Mouse (Mus musculus): ENCODE results near the gene Sgk1.

The Sgk1 gene

DNA sequence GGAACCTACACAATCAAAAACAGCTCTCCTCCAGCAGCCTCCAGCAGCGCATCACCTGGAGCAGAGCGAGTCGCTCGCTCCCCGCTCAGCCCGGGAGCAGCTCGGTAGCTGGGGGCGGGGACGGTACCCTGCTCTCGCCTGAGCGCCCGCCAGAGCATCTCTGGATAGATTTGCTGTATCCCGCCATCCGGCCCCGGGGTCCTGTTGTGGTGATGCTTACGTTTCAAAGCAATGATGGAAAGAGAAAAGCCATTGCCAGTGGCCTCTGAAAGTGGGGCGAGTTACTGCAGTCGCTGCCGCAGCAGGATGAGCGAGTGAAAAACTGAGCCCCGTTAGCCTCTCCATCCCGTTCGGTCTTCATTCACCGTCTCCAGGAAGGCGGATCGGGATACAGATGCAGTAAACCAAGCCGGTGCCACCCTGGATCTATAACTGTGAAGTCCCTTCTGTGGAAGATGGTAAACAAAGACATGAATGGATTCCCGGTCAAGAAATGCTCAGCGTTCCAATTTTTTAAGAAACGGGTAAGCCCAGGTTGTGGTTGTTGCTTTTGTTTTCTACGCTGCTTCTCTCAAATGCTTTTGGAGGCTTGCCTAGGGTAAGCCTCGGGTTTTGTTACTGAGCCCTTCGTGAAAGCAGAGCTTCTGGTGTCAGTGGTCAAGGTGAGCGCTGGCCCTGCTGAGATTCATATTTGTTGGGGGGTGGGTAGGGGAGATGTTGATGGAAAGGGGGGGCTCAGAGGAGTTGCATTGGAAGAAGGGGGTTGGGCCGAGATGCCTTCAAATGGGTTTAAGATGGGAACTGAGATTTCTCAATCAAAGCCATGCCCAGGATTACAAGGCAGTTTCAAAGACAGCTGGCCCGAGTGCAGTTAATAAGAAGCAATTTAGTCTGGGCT, at the start of gene Sgk1:
Gene Sgk1, plus strand, starts transcription at position 1 of the 898 bp plus-strand sequence.
- peak; percentile 80 to 82 for DNase-seq

DNA sequence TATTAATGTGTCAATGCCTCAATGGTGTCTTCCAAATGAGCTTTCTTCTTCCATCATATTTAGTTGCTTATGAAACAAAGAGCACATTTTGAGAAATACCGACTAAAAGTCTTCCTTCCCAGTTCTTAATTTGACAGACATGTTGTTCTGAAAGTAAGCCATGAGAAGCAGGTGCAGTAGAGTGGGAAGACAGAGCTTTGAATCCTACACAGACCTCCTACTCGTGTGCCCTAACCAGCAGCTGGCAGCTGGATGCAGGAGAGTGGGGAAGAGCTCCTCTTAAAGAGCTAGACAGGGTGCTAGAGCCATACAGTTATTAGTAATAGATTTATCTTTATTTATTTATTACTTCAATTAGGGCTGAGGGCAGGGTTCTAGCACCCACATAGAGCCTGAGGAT, 49.7 kb upstream of the Sgk1 start:
- no peak for DNase-seq

DNA sequence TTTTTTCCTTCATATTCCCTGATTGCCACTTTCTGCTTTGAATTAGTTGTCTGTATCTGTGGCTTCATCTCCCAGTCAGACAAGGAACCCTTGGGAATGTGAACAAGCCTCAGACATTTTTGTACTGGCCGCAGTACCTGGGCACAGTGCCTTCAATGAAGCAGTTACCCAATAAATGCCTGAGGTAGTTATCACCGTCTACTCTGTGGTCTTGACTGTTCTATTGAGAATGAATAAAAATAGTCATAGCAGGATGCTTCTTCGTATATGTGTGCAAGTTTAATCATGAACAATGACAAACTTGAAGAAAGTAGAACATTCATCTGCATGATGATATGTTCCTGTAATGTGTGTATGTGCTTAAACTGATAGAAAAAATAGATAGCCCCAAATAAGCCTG, 48.2 kb upstream of the Sgk1 start:
- no peak for DNase-seq

DNA sequence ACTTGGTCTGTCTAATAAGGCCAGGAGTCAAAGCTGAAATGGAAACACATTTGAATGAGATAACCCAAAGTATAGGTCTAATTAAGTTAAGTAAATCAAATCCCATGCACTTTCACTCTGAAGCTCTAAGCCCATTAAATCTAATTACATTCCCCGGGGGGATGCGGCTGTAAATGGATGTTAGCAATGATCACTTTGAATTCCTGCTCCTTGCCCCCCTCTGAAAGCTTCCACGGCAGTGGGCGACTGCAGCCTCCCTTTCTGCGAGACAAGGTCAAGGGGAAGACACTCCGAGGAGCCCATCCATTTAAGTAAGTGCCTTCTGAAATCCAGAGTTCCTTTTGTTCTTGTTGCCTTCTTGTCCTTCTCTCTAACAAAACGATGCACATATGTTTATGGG, 46.9 kb upstream of the Sgk1 start:
- no peak for DNase-seq

DNA sequence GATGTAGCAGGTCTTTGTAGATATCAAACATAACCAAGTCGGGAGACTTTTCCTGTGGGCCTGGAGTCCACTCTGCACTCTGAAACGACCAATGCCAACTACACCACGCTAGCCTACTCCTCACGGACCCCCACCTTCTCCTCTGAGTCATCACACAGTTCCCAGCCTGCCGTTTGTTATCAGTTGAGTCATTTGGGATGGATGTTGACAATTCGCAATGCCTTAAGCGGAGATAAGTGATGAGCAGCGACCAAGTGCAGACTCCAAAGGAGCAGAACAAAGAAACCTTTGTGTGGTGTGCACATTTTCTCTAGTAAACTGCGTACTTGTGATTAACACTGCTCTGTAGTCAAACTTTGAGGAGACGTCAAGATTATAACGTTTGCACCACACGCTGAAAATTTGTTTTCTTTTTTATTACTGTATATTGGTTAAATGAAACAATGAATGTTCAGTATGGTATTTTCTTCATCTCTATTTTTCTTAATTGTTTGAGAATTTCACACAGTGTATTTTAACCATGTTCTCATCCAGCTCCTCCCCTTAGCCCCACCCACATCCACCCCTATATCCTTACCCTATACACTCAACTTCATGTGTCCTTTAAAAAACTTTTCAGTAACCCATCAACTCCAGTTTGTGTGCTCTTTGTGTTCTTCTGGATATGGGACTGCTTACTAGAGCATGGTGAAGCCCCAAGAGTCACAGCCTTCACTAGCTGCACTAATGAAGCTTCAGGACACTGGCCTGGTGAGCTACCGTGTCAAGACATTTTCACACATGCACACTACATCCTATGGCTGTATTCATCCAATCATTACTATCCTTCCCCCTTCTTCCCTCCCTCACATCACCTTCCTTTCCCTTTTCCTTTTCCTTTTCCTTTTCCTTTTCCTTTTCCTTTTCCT, 42.5 kb upstream of the Sgk1 start:
- DNase-seq, result no peak

DNA sequence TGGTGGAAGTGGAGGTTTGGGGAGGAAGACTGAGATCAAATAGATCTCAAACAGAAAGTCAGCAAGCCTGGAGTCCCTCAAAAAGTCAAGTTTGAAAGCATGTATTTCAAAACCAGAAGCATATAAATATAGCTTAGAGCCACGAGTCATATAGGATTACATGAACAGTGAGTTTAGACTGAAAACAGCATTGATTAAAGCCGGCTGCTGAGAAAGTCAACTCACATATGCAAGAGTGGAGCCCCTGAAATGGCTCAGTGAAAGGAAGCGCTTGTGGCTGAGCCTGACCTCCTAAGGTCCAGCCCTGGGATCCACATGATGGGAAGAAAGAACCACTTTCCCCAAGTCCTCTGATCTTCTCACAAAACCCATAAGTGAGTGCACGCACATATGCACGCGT, 38.7 kb upstream of the Sgk1 start:
- DNase-seq, result no peak

DNA sequence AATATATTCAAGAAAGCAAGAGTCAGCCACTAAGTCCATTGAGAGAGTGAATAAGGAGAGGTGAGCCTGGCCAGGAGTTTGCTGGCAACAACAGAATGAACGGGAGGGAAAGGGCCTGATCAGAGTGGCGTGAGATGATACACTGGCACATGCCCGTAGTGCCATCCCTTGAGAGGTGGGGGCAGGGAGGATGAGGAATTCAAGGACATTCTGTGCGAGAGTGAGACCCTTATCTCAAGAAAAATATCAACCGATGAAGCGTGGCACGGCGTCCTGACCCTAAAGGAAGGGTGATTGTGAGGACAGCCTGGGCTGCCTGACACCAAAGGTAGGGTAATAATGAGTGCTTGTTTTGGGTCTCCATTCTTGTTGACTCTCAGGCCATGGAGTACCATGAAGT, 38.1 kb upstream of the Sgk1 start:
- DNase-seq, result no peak

DNA sequence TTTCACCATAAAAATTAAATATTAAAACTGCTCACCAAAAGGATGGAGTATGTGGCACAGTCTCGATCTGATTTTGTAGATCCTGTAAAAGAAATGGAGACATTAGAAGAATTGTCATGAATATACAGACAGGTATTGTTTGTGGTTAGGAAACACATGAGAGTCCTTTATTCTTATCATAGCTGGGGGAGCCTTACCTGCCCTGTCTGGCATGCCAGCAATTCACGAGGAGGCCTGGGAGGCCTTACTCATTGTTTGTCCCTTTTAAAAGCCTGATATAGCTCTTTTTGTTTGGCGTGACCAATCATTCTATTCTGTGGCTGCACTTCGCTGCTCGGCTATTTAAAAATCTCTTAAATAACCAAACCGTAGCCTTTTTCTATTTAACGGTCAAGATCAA, 37.6 kb upstream of the Sgk1 start:
- no peak for DNase-seq

DNA sequence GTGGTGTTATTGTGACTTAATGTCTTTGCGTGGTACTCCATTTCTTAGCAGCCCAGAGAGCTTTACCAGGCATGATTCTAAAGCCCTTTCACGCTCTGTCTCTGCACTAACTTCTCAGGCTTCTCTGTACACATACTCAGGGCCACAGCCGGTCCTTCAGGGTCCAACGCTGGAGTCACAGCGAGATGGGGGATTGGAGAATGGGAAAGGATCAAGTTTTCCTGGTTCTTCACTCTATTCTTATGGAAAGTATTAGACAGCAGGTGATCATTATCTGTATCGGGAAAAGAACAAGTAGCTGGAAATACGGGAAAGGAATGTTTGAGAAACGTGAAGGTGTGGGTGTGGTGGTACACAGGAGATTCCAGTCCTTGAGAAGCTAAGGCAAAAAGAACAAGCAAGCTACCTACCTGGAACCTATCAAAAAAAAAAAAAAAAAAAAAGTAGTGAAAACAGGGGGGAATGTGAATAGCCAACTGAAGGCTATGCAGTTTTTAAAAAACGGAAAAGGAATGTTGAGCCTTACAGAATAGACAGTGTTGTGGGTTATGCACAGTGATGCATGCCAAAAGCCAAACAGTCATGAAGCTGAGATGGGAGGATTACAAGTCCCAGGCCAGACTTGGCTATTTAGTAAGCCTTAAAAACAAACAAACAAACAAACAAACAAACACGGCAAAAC, 36.2 kb upstream of the Sgk1 start:
- DNase-seq, result no peak

DNA sequence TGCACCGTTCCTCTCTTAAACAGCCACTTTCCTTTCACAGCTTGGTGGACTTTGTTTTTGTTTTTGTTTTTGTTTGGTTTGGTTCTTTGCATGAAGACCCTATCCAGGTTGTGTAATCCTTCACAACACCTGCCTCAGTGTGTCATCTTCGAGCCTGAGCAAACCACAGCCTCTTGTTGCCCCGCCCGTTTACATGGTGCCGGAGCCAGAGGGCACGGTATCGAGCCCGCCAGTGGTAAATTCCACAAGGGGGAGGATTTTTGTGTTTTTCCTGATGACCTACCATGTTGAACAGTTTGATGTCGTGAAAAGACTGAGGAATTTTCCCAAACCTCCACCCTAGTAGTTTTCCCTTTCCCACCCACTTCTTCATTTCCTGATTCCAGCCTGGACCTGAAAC, 35.6 kb upstream of the Sgk1 start:
- no peak for DNase-seq

DNA sequence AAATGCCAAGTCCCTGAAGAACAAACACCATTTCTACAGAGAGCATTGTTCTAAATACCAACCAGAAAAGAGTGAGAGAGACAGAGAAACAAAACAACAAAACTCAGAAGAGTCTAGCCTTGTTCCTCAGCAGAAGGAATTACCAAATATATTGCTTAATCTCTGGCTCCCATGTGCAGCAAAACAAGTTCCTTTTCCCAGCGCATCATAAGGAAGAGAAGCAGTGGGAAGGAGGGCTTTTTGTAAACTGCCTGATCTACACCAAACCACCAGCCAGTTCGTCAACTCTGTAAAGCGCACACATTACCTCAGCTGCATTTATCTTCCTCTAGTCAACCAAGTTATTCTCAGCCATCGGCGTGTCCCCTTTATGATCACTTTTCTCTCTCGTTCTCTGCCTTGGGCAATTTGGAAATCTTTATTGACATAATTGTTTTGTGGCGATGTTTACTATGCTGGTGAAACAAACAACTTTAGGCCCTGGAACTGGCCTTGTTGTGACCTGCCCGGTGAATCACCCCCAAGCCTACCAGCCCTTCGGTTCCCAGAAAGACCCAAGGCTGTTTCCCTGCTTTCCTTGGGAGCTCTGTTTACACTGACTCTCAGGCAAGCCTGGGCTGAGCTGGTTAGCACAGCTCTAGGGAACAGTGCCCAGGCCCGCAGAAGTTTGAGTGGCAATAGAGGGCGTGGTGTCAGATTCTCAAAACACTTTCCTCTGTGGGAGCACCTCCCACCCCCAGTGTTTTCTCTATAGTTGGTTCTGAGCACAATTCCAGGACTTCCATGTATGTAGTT, 34.8 kb upstream of the Sgk1 start:
- DNase-seq, result no peak

DNA sequence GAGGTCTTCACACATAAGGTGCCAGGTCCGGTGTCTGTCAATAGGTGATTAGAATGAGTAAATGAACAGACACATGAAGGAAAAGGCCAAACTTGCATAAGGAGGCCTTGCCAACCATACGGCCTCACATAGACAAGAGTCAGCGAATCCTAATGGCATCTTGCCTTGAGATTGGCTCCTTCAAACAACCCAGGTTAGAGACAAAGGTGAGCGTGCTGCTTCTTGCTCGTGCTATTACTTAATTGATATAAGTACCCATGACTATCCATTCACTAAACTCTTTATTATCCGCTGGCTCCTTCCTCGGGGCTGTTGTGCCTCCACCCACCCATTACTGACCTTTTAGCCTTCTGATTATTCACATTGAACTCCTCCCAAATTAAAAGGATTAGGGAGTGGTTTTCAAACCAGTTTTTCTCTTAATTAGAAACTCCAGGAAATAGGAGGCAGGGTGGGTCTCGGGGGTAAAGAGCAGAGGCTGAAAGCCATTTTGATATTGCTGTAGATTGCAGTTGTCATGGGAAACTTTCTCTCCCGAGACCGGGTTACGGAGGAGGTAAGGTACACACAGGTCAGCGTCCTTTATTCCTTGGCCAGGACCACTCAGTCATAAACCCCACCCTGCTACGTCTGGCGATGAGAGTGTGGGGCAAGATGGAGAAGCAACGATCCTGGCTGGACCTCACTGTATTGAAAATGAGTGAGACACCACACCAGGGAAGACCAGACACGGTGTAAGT, 33.9 kb upstream of the Sgk1 start:
- no peak for DNase-seq

DNA sequence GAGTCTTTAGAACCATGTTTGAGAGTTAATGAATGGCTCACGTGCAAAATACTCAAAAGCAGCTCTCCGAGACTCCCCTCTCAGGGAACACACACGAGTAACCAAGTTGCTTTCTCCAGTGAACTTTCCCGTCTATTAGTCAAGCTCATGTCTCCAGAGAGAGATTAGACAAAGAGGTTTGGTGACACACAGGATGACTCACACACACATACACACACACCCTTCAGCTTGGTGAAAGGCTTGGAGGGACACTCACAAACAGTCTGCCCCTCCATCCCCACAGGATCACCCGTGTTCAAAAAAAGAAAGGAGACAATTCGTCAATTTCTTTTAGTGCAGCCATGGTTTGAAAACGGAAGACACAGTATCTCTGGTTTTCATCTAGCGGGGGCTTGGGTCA, 32.7 kb upstream of the Sgk1 start:
- DNase-seq, result no peak

DNA sequence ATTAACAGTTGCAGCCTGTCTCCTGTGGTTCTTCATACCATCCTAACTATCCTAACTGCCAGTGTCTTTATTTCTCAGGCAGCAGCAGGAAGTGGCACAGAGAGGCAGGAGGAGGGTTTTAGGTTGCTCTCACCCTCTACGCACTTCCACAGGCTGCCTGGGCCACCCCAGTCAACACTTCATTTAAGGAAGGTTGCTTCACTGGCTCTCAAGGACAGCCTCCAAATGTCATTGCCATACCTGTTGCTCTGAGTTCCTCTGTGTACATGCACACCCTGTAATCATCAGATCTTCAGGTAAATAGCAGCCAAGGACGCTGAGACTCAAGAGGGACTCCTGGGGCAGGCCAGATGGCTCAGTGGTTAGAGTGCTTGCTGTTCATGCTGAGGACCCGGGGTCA, 31.7 kb upstream of the Sgk1 start:
- no peak for DNase-seq

DNA sequence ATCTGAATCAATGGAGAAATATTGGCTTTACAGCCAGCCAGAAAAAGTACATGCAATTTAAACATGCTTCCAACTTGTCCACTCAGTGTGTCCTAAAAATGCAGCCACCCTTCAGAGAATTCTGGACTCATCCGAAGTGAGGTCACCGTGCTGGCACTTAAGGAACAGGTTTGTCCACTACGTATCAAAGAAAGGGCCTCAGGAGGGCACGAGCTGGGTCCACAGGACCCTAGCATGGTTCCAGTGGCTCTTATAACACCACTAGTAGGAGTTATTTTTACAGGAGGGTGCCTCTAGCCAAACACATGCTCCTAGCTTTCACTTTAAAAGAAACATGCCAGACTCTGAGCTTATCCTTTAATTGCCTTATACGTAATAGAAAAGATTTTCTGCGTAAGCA, 28.9 kb upstream of the Sgk1 start:
- DNase-seq, result no peak

DNA sequence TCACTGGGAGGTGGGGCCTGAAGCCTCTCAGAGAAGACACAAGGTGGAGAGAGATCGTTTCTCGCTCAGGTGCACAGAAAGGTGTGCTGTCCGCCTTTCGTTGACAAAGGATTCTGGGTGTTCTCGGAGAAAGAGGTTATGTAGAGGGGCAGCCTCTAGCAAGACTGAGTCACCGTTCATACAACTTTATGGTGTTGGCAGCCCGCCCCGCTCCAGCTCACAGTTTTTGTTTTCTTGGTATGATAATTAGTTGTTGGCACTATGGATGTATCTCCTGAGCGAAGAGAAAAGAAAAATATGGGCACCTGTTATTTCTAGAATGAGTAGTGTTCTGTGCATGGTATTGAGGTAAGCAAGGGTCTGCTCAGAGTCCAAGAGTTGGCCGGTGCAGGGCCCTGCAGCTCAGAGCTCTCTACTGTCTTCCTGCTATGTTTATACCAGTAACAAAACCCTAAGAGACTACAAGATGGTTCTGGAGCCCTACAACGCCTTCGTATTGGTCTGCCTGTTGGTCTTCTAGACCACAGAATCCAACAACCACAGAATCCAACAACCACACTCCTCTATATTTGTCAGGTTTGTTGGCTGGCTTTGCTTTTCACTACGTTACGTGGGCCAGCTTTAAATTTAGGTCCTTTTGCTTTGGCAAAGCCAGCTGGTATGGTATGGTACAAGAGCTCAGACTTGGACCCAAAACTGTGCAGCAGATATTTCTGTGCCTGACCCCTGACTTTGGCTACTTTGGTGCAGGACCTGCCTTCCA, 28.2 kb upstream of the Sgk1 start:
- DNase-seq, result no peak

DNA sequence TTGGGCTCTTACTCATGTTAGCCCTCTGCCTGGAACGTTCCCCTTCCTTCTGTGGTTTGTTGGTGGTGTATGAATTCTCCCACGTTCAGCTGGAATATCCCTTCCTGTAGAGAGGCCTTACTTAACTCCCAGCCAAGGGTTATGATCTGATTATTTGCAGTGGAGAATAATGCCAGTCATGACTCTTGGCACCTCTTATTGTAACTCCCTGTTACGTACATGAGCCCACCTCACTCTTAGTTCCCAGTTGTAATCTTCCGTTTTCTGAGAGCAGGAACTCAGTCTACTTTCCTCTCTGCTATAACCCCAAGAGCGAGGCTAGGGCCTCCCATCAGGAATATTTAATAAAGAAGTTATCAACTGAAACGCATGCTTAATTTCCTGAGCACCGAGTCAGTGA, 26.6 kb upstream of the Sgk1 start:
- no peak for DNase-seq

DNA sequence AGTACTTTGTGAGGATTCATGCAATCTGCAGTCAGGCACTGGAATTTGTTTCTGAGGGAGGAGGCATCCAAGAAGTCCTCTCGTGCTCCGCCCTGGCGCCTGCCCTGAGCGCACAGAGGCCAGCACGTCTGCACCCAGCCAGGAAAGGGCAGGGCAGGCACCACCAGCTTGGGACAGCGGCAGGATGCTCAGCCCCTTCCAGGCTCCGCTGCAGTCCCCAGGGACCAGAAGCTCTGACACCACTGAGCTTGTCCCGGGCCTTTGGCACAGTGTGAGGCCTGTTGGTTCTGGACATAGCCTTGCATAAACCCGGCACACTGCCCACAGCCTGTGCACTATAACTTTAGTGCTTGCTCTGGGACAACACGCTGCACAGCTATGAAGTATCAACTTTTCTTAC, 24.3 kb upstream of the Sgk1 start:
- no peak for DNase-seq

DNA sequence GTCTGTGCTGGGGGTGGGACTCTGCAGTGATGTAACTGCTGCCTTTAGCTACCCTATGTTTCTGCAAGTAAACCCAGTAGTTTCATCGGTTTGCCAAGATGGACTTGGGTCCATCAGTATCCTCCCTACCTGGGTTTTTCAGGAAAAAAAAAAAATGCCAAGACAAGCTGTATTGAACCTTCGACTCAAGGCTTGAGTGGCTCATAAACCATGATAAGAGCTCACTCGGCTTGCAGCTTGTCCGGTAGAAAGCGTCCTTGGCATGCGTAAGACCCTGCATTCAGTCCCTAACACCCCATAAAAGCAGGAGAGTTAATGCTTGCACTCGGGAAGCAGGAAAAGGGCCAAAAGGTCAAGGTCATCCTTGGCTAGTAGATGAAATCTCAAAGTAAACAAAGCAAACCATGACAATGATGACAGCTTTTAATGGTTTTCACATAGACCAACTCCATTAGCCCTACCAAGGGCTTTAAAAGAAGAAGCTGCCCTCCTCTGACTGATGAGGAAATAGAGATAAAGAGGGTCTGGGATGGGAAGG, 23.5 kb upstream of the Sgk1 start:
- DNase-seq, result no peak

DNA sequence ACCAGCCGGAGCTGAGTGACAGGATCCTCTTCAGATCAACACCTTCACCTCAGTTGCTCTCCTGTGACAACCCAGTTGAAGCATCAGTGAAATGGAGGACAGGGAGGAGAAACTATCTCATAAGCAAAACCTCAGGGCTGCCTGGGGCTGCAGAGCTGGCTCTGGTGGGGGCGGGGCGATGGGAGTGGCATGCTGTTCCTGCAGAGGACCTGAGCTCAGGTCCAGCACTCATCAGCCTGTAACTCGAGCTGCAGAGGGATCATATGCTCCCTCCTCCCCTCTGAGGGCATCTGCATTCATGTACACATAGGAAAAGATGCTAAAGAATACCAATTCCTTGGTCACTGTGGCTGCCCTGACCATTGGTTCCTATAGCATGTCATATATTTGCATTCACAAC, 15.5 kb upstream of the Sgk1 start:
- DNase-seq, result peak in 1 of 2 experiments; percentile 43

DNA sequence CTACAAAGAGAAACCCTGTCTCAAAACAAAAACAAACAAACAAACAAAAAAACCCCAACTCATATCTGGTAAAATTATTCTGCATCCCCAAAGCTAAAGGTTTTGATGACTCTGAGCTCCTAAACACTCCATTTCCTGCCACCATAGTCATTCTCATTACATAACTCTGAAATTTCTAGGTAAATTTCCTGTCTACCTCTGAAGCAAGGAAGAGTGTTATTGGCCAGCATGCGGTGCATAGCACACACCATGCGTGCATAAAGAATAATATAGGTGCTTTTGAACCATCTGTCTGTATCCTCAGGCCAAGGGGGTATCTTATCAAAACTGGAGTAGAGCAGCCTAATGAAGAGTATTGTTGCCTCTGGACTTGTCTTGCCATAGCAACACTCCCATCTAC, 13.8 kb upstream of the Sgk1 start:
- DNase-seq, result no peak

Data from cerebellum, postnatal 36 days (tissue).